ENCODE assay signal across 11 mouse cellular contexts in genomic region chr2:17413496-17414268, GRCm38 (mm10).
DNase-seq lines count a peak whose midpoint lies in the region; ATAC-seq and TF ChIP-seq lines count a peak whose summit lies in the region.
"Had no signal": no experiment of that assay in that cellular context is flagged by ENCODE, and none has a peak within 500 bp of the region (broad histone marks: within the 10 kb centered on the region; RNA-seq: fewer than 3 reads in every experiment).

No protein-coding gene starts in this region.

- no peaks in the 10 kb centered on the region for H3K4me1 ChIP-seq in midbrain, postnatal 0 days (ENCODE audit: insufficient read depth, low read length)
- H3K4me1 ChIP-seq in midbrain, embryonic 14.5 days (ENCODE audit: control insufficient read depth, insufficient read depth, low read length) = no peaks in the 10 kb centered on the region
- H3K4me1 ChIP-seq in limb, embryonic 10.5 days = no peaks in the 10 kb centered on the region
- H3K4me1 ChIP-seq: heart, embryonic 10.5 days had no signal

- no peaks in the 10 kb centered on the region for H3K27me3 ChIP-seq in midbrain, postnatal 0 days (ENCODE audit: insufficient read depth, low read length)
- H3K27me3 ChIP-seq in midbrain, embryonic 14.5 days (ENCODE audit: control insufficient read depth, insufficient read depth, low read length) = no peaks in the 10 kb centered on the region
- no peaks in the 10 kb centered on the region for H3K27me3 ChIP-seq in limb, embryonic 10.5 days (ENCODE audit: low read depth, poor library complexity, severe bottlenecking)

- no peak overlapping the region for H3K27ac ChIP-seq in midbrain, postnatal 0 days (ENCODE audit: low read depth, low read length)
- no peak overlapping the region for H3K27ac ChIP-seq in midbrain, embryonic 14.5 days (replicated peaks; ENCODE audit: low read depth, low read length)
- H3K27ac ChIP-seq in limb, embryonic 10.5 days = no peak overlapping the region
- H3K27ac ChIP-seq: heart, embryonic 10.5 days had no signal

- H3K4me2 ChIP-seq in midbrain, postnatal 0 days (ENCODE audit: low read depth, low read length, poor library complexity, severe bottlenecking) = no peak overlapping the region
- H3K4me2 ChIP-seq in midbrain, embryonic 14.5 days (ENCODE audit: low read length) = no peak overlapping the region

- DNase-seq in midbrain, postnatal 0 days (ENCODE audit: low spot score) = peak; percentile 68
- no peak for DNase-seq in midbrain, embryonic 14.5 days
- DNase-seq in cerebellum, postnatal 25 days = peak; percentile 20 to 44
- peak; percentile 25 to 58 for DNase-seq in left cerebral cortex, adult 9 months (ENCODE audit: low spot score in 2 of 2)
- peak; percentile 35 for DNase-seq in thymus, postnatal 25 days
- no peak for DNase-seq in limb, embryonic 10.5 days (ENCODE audit: low spot score)
- DNase-seq in kidney, adult 18-20 months = no peak
- DNase-seq: adrenal gland, postnatal 36 days; kidney, postnatal 36 days had no signal

- H3K4me3 ChIP-seq in midbrain, postnatal 0 days (ENCODE audit: low read depth, low read length) = no peak overlapping the region
- no peak overlapping the region for H3K4me3 ChIP-seq in midbrain, embryonic 14.5 days (replicated peaks; ENCODE audit: low read depth, low read length)
- H3K4me3 ChIP-seq in limb, embryonic 10.5 days = no peak overlapping the region
- H3K4me3 ChIP-seq: erythroblast, embryonic 14.5 days; heart, embryonic 10.5 days had no signal

- H3K9me3 ChIP-seq in midbrain, postnatal 0 days (ENCODE audit: low read length) = no peaks in the 10 kb centered on the region
- no peaks in the 10 kb centered on the region for H3K9me3 ChIP-seq in midbrain, embryonic 14.5 days (ENCODE audit: control insufficient read depth, low read length)
- H3K9me3 ChIP-seq in limb, embryonic 10.5 days (replicated peaks) = no peaks in the 10 kb centered on the region
- H3K9me3 ChIP-seq: heart, embryonic 10.5 days had no signal

- 73% methylated on average over 8 of the region's 8 CpGs for WGBS in midbrain, postnatal 0 days
- 76% methylated on average over 8 of the region's 8 CpGs for WGBS in midbrain, embryonic 14.5 days
- WGBS in limb, embryonic 10.5 days = 78% methylated on average over 8 of the region's 8 CpGs

- TF ChIP-seq CTCF in midbrain, postnatal 0 days (IDR thresholded peaks at IDR 0.05) = no peak

- no peak for ATAC-seq in midbrain, postnatal 0 days (ENCODE audit: low FRiP score)
- ATAC-seq in midbrain, embryonic 14.5 days (ENCODE audit: low FRiP score, low TSS enrichment) = no peak

- H3K9ac ChIP-seq in midbrain, postnatal 0 days (replicated peaks; ENCODE audit: low read length, poor library complexity, severe bottlenecking) = no peak overlapping the region
- no peak overlapping the region for H3K9ac ChIP-seq in midbrain, embryonic 14.5 days (replicated peaks; ENCODE audit: low read length)

- H3K36me3 ChIP-seq in midbrain, postnatal 0 days (ENCODE audit: insufficient read depth, low read length) = no peaks in the 10 kb centered on the region
- no peaks in the 10 kb centered on the region for H3K36me3 ChIP-seq in midbrain, embryonic 14.5 days (ENCODE audit: control insufficient read depth, insufficient read depth, low read length)
- no peaks in the 10 kb centered on the region for H3K36me3 ChIP-seq in limb, embryonic 10.5 days

Comparison
In these comparisons a context has a peak if more than half of its experiments do, and no peak if none do; other contexts are left out.
1. DNase-seq: peak in midbrain, postnatal 0 days (single experiment), cerebellum, postnatal 25 days (2 of 2), left cerebral cortex, adult 9 months (2 of 2) and thymus, postnatal 25 days (single experiment); none in midbrain, embryonic 14.5 days (single experiment), limb, embryonic 10.5 days (single experiment) and kidney, adult 18-20 months (single experiment).